Mouse (Mus musculus): ENCODE measurements around the gene Tmem189. TPM values are rescaled to one million over a fixed set of nuclear protein-coding genes. Genes with fewer than 3 reads are reported as not detected.
A peak's percentile ranks its signal among the peaks of the same experiment; 100 is the strongest.

Gene Tmem189
- polyA plus RNA-seq, 1 experiment from 2014 or later: 38.7 TPM

DNA sequence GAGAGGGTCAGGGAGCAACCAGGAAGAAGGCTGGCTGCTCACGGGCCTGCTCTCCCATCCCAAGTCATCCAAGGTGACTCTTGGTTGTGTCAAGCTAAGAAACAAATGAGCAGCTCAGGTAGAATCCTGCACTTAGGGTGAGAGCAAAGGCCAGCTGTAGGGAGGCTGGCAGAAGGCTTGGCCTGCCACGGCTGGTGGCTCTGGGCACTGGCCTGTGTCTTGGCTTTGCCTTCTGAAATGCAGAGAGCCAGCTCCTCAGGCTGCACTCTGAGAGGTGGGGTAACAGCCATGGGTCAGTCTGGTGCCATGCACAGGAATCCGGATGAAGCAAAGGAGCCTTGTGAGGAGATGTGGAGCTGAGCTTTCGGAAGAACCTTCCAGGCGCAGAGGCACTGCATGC, 21.2 kb downstream of the Tmem189 start:
- H3K4me2 ChIP-seq: no peak overlapping the region; the same call in 1 of the 2 replicates
- H3K9me3 ChIP-seq (replicated peaks; ENCODE audit: control insufficient read depth, low read length): no peaks in the 10 kb centered on the region
- 84% methylated on average over 5 of the region's 5 CpGs for WGBS (ENCODE audit: insufficient replicate concordance)
- no peak overlapping the region for H3K4me3 ChIP-seq (ENCODE audit: low read depth, low read length)
- no peaks in the 10 kb centered on the region for H3K36me3 ChIP-seq (ENCODE audit: control insufficient read depth, insufficient read depth, low read length)
- H3K27me3 ChIP-seq (ENCODE audit: control insufficient read depth, insufficient read depth, low read length): no peaks in the 10 kb centered on the region
- H3K4me1 ChIP-seq (ENCODE audit: control insufficient read depth, insufficient read depth, low read length): peaks cover 3% of the 10 kb centered on the region; the same call in 1 of the 2 replicates
- no peak overlapping the region for H3K27ac ChIP-seq (ENCODE audit: low read depth, low read length)
- H3K9ac ChIP-seq (ENCODE audit: low read depth, low read length): no peak overlapping the region
- no peak for ATAC-seq (replicated peaks; ENCODE audit: insufficient number of reproducible peaks, low FRiP score, low TSS enrichment)

DNA sequence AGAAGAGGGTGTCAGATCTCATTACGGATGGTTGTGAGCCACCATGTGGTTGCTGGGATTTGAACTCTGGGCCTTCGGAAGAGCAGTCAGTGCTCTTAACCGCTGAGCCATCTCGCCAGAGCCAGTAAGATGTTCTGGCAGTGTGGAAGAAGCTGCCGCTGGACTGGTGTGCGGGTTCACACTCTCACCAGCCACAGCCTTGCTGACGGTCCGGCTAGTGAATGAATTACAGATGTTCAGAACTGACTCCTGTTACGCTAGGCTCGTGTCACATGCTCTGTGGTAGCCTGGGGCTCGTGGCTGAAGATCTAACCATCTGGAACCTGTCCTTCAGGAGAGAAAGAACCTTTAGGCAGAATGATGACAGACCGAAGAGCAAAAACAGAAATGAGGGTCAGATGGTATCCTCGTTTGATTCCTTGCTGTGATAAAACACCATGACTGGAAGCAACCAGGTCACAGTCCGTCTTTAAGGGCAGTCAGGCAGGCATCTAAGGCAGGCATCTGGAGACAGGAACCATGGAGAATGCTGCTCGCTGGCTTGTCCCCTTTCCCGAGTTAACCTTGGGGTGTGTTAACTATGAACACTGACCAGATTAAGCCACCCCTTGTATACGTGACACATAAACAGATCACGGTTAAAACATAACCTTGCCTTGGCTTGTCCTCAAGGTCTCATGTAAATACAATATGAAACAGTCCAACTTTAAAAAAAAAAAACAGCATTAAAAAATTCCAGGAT, 23.5 kb downstream of the Tmem189 start:
- H3K4me1 ChIP-seq (ENCODE audit: control insufficient read depth, insufficient read depth, low read length): peaks cover 6% of the 10 kb centered on the region; the same call in 1 of the 2 replicates
- 0 out of 2 replicates have a peak, but pooled peaks cover 5% of the 10 kb centered on the region for H3K27me3 ChIP-seq (ENCODE audit: control insufficient read depth, insufficient read depth, low read length)
- no peak overlapping the region for H3K9ac ChIP-seq (ENCODE audit: low read depth, low read length)
- H3K4me3 ChIP-seq (ENCODE audit: low read depth, low read length): no peak overlapping the region
- 78% methylated on average over 18 of the region's 18 CpGs for WGBS (ENCODE audit: insufficient replicate concordance)
- H3K9me3 ChIP-seq (replicated peaks; ENCODE audit: control insufficient read depth, low read length): no peaks in the 10 kb centered on the region
- no peak for ATAC-seq (replicated peaks; ENCODE audit: insufficient number of reproducible peaks, low FRiP score, low TSS enrichment)
- no peak overlapping the region for H3K27ac ChIP-seq (ENCODE audit: low read depth, low read length)
- no peaks in the 10 kb centered on the region for H3K36me3 ChIP-seq (ENCODE audit: control insufficient read depth, insufficient read depth, low read length)
- no peak overlapping the region for H3K4me2 ChIP-seq

DNA sequence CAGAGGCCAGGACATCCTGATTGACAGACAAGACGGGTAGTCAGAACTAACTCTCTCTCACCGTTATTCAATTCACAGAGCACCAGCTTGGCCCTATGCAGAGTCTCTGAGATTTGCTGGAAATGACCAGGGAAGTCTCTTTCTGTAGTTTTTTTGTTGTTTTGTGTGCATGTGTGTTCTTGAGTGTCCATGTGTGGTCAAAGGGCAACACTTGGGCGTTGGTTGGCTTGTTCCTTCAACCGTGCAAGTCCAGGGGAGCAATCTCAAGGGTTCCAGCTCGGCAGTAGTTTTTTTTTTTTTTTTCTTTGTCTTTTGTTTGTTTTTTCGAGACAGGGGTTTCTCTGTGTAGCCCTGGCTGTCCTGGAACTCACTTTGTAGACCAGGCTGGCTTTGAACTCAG, 26.9 kb downstream of the Tmem189 start:
- Histone ChIP-seq H3K27me3 (ENCODE audit: control insufficient read depth, insufficient read depth, low read length) (0 out of 2 replicates have a peak, but pooled peaks cover 5% of the 10 kb centered on the region), H3K27ac (ENCODE audit: low read depth, low read length) (no peak overlapping the region), H3K36me3 (ENCODE audit: control insufficient read depth, insufficient read depth, low read length) (no peaks in the 10 kb centered on the region), H3K9ac (ENCODE audit: low read depth, low read length) (peak overlapping the region; percentile 4; the same call in 1 of the 2 replicates), H3K4me3 (ENCODE audit: low read depth, low read length) (peak overlapping the region; percentile 88), H3K4me1 (ENCODE audit: control insufficient read depth, insufficient read depth, low read length) (peaks cover 29% of the 10 kb centered on the region), H3K4me2 (peak overlapping the region; percentile 97), H3K9me3 (replicated peaks; ENCODE audit: control insufficient read depth, low read length) (no peaks in the 10 kb centered on the region)
- WGBS (ENCODE audit: insufficient replicate concordance): 53% methylated on average over 6 of the region's 6 CpGs
- no peak for ATAC-seq (replicated peaks; ENCODE audit: insufficient number of reproducible peaks, low FRiP score, low TSS enrichment)

DNA sequence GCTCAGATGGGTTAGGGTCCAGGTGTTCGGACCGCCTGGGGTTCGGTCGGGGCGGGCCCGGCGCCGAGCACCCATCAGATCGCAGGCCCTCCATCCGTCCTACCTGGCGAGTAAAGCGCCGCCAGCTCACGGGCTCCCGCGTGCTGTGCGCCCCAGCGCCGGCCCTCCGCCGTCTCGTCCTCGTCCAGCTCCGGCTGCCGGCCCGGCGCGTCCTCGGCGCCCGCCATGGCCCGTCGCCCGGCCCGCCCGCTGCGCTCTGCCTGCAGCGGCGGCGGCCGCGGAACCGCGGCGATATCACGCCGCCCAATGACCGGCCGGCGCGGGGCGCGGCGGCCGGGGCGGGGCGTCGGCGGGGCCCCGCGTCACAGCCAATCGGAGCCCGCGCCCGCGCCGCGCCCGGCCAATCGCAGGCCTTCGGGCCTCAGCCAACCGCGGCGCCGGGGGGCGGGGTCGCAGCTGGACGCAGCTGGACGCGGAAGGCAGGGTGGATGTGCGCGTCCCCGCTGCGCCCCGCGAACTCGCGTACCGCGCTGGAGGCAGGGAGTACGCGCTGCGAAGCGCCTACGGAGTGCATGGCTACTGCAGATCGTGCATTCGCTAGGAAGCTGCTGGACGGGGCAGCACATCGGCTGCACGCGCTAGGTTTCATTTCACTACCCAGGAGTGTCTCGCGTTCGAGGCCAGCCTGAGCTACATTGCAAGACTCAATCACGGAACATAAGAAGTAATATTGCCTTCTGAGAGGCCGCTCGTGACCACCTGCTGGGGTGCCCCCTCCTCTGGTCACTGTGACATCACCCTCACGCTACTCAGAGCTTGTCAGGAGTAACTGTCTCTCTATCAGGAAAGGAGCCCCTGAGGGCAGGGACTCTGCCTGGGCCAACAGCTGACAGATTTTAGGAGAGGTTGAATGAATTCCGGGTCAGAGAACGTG, 28.1 kb downstream of the Tmem189 start, which contains the start of gene Gm20431:
TSS of gene Gm20431 (minus strand) at position 227 of the 934 bp plus-strand sequence.
- Histone ChIP-seq H3K9ac (ENCODE audit: low read depth, low read length) (peak within 1 kb of the TSS; percentile 90), H3K36me3 (ENCODE audit: control insufficient read depth, insufficient read depth, low read length) (no peaks in the 10 kb centered on the region), H3K9me3 (replicated peaks; ENCODE audit: control insufficient read depth, low read length) (no peaks in the 10 kb centered on the region), H3K4me2 (peak within 1 kb of the TSS; percentile 97), H3K27me3 (ENCODE audit: control insufficient read depth, insufficient read depth, low read length) (0 out of 2 replicates have a peak, but pooled peaks cover 5% of the 10 kb centered on the region), H3K27ac (ENCODE audit: low read depth, low read length) (peak within 1 kb of the TSS; percentile 64), H3K4me1 (ENCODE audit: control insufficient read depth, insufficient read depth, low read length) (peaks cover 29% of the 10 kb centered on the region), H3K4me3 (ENCODE audit: low read depth, low read length) (peak within 1 kb of the TSS; percentile 88)
- peak; percentile 96 for ATAC-seq (replicated peaks; ENCODE audit: insufficient number of reproducible peaks, low FRiP score, low TSS enrichment)
- WGBS (ENCODE audit: insufficient replicate concordance): under 1% methylated on average over 100 of the region's 110 CpGs

DNA sequence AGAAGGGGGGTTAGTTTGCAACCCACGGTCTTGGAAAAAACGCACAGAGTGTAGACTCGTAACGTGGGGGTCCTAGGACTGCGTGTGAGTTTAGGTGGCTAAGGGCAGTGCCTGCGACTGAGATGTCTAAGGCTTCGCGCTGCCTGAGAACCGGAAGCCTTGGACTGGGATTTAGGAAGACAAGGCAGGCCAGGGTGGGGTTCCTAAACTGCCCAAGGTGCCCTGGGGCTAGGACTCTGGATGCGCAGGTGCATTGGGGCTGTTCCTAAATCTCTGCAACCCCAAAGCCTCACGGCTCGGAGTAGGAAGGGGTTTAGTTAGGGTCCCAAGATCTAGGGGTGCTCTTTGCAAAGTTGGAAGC, 29.0 kb downstream of the Tmem189 start:
- WGBS (ENCODE audit: insufficient replicate concordance): 2% methylated on average over 12 of the region's 12 CpGs
- peak overlapping the region; percentile 90 for H3K9ac ChIP-seq (ENCODE audit: low read depth, low read length)
- H3K4me2 ChIP-seq: peak overlapping the region; percentile 97
- no peaks in the 10 kb centered on the region for H3K36me3 ChIP-seq (ENCODE audit: control insufficient read depth, insufficient read depth, low read length)
- peaks cover 29% of the 10 kb centered on the region for H3K4me1 ChIP-seq (ENCODE audit: control insufficient read depth, insufficient read depth, low read length)
- H3K27me3 ChIP-seq (ENCODE audit: control insufficient read depth, insufficient read depth, low read length): 0 out of 2 replicates have a peak, but pooled peaks cover 5% of the 10 kb centered on the region
- no peak for ATAC-seq (replicated peaks; ENCODE audit: insufficient number of reproducible peaks, low FRiP score, low TSS enrichment)
- no peaks in the 10 kb centered on the region for H3K9me3 ChIP-seq (replicated peaks; ENCODE audit: control insufficient read depth, low read length)
- peak overlapping the region; percentile 88 for H3K4me3 ChIP-seq (ENCODE audit: low read depth, low read length)
- H3K27ac ChIP-seq (ENCODE audit: low read depth, low read length): 0 out of 2 replicates have a peak overlapping the region, but pooled peaks have one; percentile 35

DNA sequence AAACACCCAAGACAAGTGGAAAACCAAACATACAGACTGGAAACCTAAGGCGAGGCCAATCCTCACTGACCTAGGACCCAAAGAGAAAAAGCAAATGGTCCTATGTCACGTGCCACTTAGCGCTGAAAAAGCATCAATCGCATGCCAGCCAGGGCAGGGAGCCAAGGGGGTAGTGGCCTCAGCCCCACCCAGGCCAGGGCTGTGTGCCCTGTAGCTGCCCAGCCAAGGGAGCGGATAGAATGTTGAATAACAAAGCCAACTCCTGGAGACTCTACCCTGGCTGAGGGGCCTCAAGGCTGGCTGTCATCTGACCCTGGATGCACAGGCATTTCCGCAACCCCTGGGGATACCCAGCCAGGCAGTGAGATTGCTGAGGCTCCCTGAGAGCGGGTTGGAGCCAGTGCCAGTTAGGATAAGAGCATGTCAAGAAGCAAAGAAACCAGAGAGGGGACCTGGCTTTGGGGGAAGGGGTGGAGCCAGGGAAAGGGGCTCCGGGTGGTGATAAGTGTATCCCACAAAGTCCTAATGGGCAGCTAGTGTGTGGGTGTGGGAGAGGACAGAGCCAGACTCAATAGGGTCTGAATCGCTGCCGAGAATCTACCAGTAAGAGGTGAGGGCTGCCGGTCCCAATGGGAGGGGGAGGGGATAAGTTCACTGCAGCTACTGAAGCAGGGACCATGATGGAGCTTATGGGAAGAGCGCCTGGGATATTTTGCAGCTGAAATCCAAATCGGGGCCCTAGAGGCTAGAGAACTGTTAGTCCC, 29.6 kb downstream of the Tmem189 start:
- H3K9ac ChIP-seq (ENCODE audit: low read depth, low read length): peak overlapping the region; percentile 90
- H3K4me3 ChIP-seq (ENCODE audit: low read depth, low read length): peak overlapping the region; percentile 88
- ATAC-seq (replicated peaks; ENCODE audit: insufficient number of reproducible peaks, low FRiP score, low TSS enrichment): no peak
- H3K27ac ChIP-seq (ENCODE audit: low read depth, low read length): no peak overlapping the region
- 24% methylated on average over 13 of the region's 13 CpGs for WGBS (ENCODE audit: insufficient replicate concordance)
- no peaks in the 10 kb centered on the region for H3K9me3 ChIP-seq (replicated peaks; ENCODE audit: control insufficient read depth, low read length)
- no peaks in the 10 kb centered on the region for H3K36me3 ChIP-seq (ENCODE audit: control insufficient read depth, insufficient read depth, low read length)
- 0 out of 2 replicates have a peak, but pooled peaks cover 5% of the 10 kb centered on the region for H3K27me3 ChIP-seq (ENCODE audit: control insufficient read depth, insufficient read depth, low read length)
- H3K4me2 ChIP-seq: peak overlapping the region; percentile 97
- peaks cover 29% of the 10 kb centered on the region for H3K4me1 ChIP-seq (ENCODE audit: control insufficient read depth, insufficient read depth, low read length)

DNA sequence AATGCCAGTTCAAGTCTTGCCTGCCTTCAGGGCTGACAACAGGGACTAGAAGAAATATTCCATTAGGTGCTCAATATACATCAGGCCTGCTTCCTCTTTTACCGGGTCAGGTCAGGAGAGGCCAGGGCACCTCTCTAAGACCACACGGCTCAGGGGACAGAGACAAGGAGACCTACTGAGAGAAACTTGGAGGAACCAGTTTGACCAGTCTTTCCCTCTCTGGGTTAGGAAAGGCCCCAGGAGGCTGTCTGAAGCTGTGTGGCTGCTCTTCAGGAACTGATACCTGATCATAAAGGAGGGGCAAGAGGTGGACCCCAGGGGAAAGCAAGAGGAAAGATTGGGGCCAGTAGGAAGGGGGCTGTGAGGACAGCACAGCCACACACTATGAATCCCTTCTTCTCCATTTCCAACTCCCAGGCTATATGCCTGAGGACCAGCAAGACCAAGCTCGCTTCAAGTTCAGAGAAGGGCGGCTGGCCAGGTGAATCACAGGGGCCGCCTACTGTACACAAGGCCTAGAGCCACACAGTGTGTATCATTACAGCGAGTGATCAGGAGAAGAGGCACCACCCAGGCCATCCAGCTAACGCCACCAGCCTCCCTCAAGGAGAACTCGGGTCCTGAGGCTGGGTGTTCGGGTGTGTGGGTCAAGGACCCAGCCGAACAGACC, 30.3 kb downstream of the Tmem189 start:
- H3K4me1 ChIP-seq (ENCODE audit: control insufficient read depth, insufficient read depth, low read length): peaks cover 29% of the 10 kb centered on the region
- no peaks in the 10 kb centered on the region for H3K9me3 ChIP-seq (replicated peaks; ENCODE audit: control insufficient read depth, low read length)
- H3K36me3 ChIP-seq (ENCODE audit: control insufficient read depth, insufficient read depth, low read length): no peaks in the 10 kb centered on the region
- H3K4me3 ChIP-seq (ENCODE audit: low read depth, low read length): no peak overlapping the region
- WGBS (ENCODE audit: insufficient replicate concordance): 65% methylated on average over 10 of the region's 10 CpGs
- H3K27ac ChIP-seq (ENCODE audit: low read depth, low read length): no peak overlapping the region
- no peak overlapping the region for H3K9ac ChIP-seq (ENCODE audit: low read depth, low read length)
- ATAC-seq (replicated peaks; ENCODE audit: insufficient number of reproducible peaks, low FRiP score, low TSS enrichment): no peak
- H3K27me3 ChIP-seq (ENCODE audit: control insufficient read depth, insufficient read depth, low read length): 0 out of 2 replicates have a peak, but pooled peaks cover 5% of the 10 kb centered on the region
- H3K4me2 ChIP-seq: peak overlapping the region; percentile 97
